ENCODE assay signal across 8 mouse cellular contexts in genomic region chr4:136892811-136893210, GRCm38 (mm10). TPM values are rescaled to one million over a fixed set of nuclear protein-coding genes. Genes with fewer than 3 reads are reported as not detected.
DNase-seq lines count a peak whose midpoint lies in the region; ATAC-seq lines count a peak whose summit lies in the region.

Gene C1qc, minus strand, starts transcription at chr4:136893065.

- peaks cover 78% of the 10 kb centered on the region for H3K79me2 ChIP-seq in macrophage (ENCODE audit: inconsistent target)

- H3K36me3 ChIP-seq in heart, embryonic 10.5 days = no peaks in the 10 kb centered on the region
- H3K36me3 ChIP-seq in intestine, embryonic 16.5 days (ENCODE audit: control insufficient read depth, insufficient read depth, low read length) = no peaks in the 10 kb centered on the region
- no peaks in the 10 kb centered on the region; the same call in 1 of the 2 replicates for H3K36me3 ChIP-seq in macrophage (ENCODE audit: inconsistent target)

- ATAC-seq in intestine, embryonic 16.5 days = no peak

- H3K4me1 ChIP-seq in heart, embryonic 10.5 days = peaks cover 5% of the 10 kb centered on the region
- H3K4me1 ChIP-seq in intestine, embryonic 16.5 days (ENCODE audit: control insufficient read depth, insufficient read depth, low read length) = no peaks in the 10 kb centered on the region

- DNase-seq in heart, adult 11 months = peak; percentile 98
- no peak for DNase-seq in heart, embryonic 10.5 days (ENCODE audit: low spot score)
- DNase-seq in adrenal gland, adult 18-20 months (ENCODE audit: low spot score in 2 of 2) = no peak
- peak; percentile 30 for DNase-seq in gastrocnemius, postnatal 25 days
- no peak for DNase-seq in thymus, adult 18-20 months
- no peak for DNase-seq in spleen, postnatal 14 days (ENCODE audit: low spot score in 2 of 2)

- no peaks in the 10 kb centered on the region for H3K9me3 ChIP-seq in heart, embryonic 10.5 days
- H3K9me3 ChIP-seq in intestine, embryonic 16.5 days (ENCODE audit: control insufficient read depth, low read length) = no peaks in the 10 kb centered on the region

- no peak within 1 kb of the TSS for H3K9ac ChIP-seq in intestine, embryonic 16.5 days (ENCODE audit: low read depth, low read length)

- 37% methylated on average over 5 of the region's 5 CpGs for WGBS in heart, embryonic 10.5 days
- WGBS in intestine, embryonic 16.5 days = 57% methylated on average over 5 of the region's 5 CpGs
- 3% methylated on average over 5 of the region's 5 CpGs for WGBS in macrophage (ENCODE audit: missing documents)

- H3K27ac ChIP-seq in heart, embryonic 10.5 days = no peak within 1 kb of the TSS
- H3K27ac ChIP-seq in intestine, embryonic 16.5 days (ENCODE audit: low read length) = no peak within 1 kb of the TSS
- H3K27ac ChIP-seq in macrophage = peak within 1 kb of the TSS; percentile 98

- no peak within 1 kb of the TSS for H3K4me3 ChIP-seq in heart, embryonic 10.5 days
- H3K4me3 ChIP-seq in intestine, embryonic 16.5 days (ENCODE audit: low read length) = no peak within 1 kb of the TSS
- H3K4me3 ChIP-seq in macrophage (ENCODE audit: inconsistent target) = peak within 1 kb of the TSS; percentile 71

- no peak within 1 kb of the TSS for H3K4me2 ChIP-seq in intestine, embryonic 16.5 days (ENCODE audit: low read depth, low read length)

- peaks cover 93% of the 10 kb centered on the region for H3K27me3 ChIP-seq in heart, embryonic 10.5 days (ENCODE audit: insufficient read depth, poor library complexity, severe bottlenecking)
- H3K27me3 ChIP-seq in intestine, embryonic 16.5 days (replicated peaks; ENCODE audit: control insufficient read depth, insufficient read depth, low read length) = peaks cover 12% of the 10 kb centered on the region; the same call in 1 of the 2 replicates

RNA-seq across cellular contexts. Expression of gene C1qc, which starts in this region (rescaled TPM):
- polyA plus RNA-seq in heart, embryonic 10.5 days (2016; fragmentation: Nextera tagmentation; extraction: Ambion mirVana) = 1.3 and 4.7 TPM in 2 replicates
- total RNA-seq in adrenal gland, adult 18-20 months (2021) = 10 to 100 TPM; 53.3 to 99.1 TPM
- 10 to 100 TPM; 10.9 to 13.3 TPM for total RNA-seq in gastrocnemius, postnatal 25 days (2021)
- polyA plus RNA-seq in intestine, embryonic 16.5 days (2015; fragmentation: Nextera tagmentation; extraction: Ambion mirVana) = 28.4 and 32.9 TPM in 2 replicates
- total RNA-seq in macrophage (2018; cell fraction: chromatin; rRNA removed) = 100 to 1,000 TPM in 25 of 26 experiments, 10 to 100 TPM in 1; 95.1 to 327 (median 211) TPM
- 1,000 to 10,000 TPM; 1,563 to 2,828 (median 2,236) TPM for total RNA-seq in macrophage (2018; cell fraction: cytosol; rRNA removed)
- total RNA-seq in macrophage (2018; cell fraction: nucleus; rRNA removed) = 1,000 to 10,000 TPM in 15 of 26 experiments, 100 to 1,000 TPM in 11; 316 to 2,031 (median 1,090) TPM
- 1,305 to 3,254 TPM (median 2,696 TPM) in 3 replicates for polyA plus RNA-seq in macrophage (2018)

Comparison
In these comparisons a context has a peak if more than half of its experiments do, and no peak if none do; other contexts are left out.
1. RNA of gene C1qc (polyA plus RNA-seq): 1,305 to 3,254 TPM in macrophage; 28.4 to 32.9 TPM in intestine, embryonic 16.5 days and 1.3 to 4.7 TPM in heart, embryonic 10.5 days; every median in the first group is over 10 times any median in the second.
2. DNase-seq: peak in heart, adult 11 months (single experiment) and gastrocnemius, postnatal 25 days (single experiment); none in heart, embryonic 10.5 days (single experiment), adrenal gland, adult 18-20 months (0 of 2), thymus, adult 18-20 months (0 of 2) and spleen, postnatal 14 days (0 of 2).